Mouse (Mus musculus) 3T3-L1 (cell line): ENCODE measurements at regions not wholly inside any gene's neighbourhood (a gene's known extent, or its start where the extent isn't known, plus 50 kb on each side); places are given as distances from the start of the nearest gene placed in this dataset.
"Not testable (repeated sequence)": the region's sequence is repeated elsewhere in the genome, so short reads cannot be mapped to it uniquely, and the experiment has no call there.

Experiments used
- DNase-seq: peaks from one replicate; pipeline ENCODE4 v3.0.0-alpha.2; 2015; ENCODE audit warnings: low read depth, low spot score

DNA sequence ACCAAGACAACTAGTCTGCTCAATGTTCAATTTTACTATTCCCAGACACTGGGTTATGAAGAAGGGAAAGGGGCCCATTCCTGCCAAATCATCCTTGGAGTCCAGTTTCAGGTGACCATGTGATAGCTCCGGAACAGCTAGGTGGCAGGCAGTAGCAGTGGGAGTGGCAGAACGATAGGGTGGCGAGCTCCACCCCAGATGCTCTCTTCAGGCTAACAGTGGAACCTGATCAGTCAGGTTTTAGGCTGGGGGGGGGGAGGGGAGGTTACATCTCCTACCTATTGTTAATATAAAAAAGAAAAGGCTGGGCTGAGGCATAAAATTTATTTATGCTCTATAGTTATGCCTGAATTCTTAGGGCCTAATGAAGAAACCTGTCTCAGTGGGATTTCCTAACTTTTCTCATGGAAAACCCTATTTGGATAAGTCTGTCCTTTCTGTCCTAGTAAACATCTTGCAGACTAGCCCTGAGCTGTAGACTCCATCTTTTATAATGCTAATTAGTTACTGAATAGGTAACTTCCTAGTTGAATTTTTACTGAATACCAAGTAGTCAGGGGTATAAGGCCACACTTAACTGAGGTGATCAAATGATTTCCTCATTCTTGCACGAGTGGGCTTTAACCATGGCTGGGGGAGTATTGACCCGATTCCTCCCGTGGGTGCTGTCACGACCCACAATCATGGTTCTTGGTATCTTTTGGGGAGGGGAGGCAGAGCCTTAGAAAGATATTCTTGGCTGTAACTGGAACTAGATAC, 223.2 kb upstream of the Ell2 start:
- not testable (repeated sequence) for DNase-seq

DNA sequence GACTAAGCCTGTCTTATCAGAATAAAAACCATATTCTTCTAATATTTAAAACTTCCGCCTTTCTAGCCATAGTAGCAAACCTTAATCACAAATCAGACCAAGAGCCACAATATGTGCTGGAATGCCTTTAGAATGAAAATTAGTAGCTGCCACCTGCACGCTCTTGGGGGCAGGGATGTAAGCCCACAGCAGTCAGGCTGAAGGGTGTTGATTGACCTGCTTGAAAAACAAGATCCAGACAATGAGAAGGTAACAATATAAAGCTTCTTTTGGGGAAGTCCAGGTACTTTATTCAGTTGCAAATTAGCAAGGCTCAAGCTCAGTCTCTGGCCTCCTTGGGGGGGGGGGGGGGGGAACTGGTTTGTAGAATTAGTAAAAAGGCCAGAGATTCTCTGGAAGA, 222.3 kb upstream of the Ell2 start:
- not testable (repeated sequence) for DNase-seq

DNA sequence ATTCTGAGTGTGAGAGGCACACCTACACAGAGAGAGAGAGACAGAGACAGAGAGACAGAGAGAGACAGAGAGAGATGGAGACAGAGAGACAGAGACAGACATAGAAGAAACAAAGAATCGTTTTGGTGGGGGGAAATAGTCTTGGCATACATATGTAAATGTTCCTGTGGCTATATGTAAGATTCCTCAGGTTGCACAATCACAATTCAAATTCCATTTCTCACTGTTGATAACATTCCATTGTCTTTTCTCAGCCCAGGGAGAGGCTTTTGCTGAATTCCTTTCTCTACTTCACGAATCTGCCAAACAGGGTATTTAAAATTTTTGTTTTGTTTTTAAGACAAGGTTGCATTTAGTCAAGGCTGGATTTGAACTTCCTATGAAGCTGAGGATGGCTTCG, 205.0 kb upstream of the Ell2 start:
- DNase-seq, result peak; percentile 76

DNA sequence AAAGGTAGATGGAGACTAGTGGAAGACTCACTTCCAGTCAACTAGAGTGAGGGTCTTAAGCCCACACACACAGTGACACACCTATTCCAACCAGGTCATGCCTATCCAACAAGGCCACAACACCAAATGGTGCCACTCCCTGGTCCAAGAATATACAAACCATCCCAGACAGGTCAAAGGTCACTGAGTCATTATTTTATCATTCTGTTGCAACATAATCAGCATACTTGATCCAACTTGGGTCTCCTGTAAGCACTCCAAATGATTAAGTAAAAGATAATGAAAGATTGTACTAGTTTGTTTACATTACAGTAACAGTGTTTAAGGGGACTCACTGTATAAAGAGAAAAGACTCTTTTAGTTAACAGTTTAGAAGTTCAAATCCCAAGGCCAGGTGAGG, 203.2 kb upstream of the Ell2 start:
- peak; percentile 75 for DNase-seq

DNA sequence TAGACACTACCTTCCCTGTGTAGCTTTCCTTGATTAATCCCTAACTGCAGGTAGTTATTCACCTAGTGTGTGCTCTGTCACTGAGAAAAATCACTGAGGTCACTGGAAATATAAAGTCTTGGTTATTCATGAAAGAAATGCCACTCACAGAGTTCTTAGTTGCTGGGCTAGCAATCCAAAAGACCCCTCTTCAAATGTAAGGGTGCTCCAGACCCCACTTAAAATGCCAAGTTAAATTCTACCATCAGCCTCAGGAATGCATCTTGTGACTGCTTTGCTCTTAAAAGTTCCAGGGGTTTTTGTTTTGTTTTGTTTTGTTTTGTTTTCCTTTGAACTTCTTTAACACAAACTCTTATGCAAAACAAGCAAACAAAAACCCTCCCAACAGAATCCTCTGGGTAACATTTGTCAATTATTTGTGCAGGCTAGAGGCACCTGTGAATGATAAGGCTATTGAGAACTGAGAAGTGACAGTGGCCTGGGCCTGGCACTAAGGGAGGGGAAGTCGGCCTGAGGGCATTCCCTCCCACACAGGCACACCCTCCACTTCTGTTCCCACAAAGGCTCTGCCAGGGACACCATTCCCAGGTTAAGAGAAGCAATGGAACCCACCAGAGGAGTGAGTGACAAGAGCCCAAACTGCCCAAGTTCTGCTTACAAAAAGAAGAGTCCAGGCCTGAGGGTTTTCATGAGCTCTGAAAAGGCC, 192.1 kb upstream of the Ell2 start:
- no peak for DNase-seq

DNA sequence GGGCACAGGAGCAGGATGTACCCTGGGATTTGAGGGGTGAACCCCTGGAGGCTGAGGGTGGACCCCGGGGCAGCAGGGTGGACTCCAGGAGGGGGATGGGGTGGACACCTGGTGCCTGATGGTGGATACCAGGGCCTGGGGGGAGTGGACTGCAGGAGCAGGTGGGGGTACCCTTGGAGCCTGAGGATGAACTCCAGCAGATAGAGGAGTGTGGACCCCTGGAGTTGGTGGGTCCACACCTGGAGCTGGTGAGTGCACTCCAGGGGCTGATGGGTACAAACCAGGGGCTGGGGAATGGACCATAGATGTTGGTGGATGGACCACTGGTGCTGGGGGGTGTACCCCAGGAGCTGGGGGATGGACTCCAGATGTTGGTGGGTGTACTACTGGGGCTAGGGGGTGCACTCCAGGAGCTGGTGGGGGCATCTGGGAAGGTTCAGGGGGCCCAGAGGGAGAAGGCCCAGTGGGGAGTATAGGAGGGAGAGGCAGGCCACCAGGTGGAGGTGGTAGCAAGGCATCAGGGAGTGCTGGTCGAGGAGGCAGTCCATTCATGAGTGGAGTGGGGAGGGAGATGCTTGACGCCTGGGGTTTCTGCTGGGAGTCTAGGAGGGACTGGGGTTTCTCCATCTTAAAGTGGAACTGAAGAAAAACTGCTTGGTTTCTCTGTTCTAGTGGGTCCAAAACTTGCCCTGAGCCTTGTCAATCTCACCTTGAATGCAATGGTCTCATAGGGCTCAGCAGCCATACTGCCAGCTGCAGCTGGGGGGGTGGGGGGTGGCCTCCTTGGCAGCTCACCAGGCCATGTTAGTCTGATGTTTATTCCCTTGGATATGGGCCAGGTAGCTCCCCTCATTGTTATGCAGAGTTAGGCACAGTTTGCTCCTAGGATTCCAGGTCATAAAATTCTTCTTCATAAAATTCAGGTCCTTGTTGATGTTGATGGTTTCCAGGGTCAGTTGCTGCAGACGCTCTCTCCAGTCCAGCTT, 183.0 kb upstream of the Ell2 start:
- no peak for DNase-seq

DNA sequence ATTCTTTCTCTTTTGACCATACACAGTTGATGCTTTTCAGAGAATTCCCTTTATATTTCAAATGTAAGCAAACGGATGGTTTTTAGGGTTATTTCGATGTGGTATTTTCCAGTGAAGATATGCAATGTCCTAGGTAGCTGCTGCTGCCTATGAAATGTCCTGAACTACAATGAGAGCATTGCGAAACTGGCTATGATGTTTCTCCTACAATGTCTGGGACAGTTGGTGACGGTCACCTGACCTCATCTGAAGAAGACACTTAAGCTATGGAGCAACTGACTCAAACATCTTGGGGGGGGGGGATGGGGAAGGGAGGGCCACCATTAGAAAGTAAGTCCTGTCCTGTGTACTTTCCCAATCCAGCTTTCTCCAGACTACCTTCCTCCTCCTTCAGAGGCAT, 182.1 kb upstream of the Ell2 start:
- no peak for DNase-seq

DNA sequence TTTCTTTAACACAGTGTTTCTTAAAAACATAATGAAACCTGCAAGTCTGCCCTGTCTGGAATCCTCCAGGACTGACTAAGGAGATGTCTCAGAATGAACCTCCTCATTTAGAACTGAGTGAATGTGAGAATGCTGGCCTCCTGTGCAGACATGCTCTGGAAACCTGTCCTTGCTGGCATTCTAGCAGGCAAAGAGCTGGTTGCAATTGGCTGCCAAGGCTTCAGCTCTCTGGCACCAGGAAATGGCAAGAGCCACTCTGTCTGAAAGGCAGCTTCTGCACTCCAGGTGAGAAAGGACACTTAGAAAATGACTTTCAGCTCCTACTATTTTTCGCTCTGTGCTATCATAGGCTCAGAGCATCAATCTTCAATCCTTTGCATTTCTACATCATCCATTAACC, 175.0 kb upstream of the Ell2 start:
- DNase-seq, result no peak

DNA sequence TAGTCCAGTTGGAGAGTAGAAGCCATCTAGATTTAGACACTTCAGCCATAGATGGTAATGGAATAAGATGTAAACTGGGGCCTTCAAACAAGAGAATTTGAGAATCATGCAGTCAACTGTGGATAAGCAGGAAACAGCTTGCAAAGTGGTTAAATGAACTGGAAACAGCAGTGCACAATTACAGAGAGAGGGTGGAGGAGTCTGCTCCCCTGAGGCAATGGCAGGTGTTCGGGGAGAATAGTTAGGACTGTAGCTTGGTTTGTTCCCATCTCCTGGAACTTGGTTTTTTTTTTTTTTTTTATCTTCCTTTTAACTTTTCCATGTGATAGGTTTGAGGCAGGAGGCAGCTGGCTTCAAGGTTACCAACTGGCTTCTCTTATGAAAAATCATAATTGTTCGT, 165.1 kb upstream of the Ell2 start:
- no peak for DNase-seq

DNA sequence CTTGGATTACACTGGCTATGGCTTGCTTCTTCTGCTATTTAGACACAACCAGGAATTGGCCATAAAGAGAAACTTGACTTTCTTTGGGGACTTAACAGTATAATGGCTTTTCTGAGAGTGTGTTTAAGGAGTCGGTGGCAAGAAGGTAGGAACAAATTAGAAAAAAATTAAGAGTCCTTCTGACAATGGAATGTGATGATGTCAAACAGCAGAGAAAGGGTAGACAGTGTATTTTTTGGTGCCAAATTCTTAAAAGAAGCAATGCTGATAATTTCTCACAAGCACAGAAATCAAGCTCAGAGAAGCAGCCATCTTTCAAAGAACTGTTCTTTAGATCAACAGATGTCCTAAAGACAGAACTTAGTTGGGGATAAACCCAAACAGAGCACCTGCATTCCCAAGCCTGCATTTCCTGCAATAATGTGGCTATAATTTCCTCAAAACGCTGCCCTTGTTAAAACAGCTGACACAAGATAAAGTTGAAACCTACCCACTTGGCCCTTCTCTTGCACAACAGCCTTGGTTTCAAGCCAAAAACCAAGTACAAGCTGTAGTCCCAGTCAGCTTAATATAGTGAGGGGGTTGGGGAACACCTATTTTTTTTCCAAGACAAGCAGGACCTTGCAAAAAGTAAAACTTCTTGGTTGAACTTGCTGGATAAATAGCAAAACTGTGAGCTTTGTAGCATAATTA, 164.2 kb upstream of the Ell2 start:
- peak; percentile 69 for DNase-seq

DNA sequence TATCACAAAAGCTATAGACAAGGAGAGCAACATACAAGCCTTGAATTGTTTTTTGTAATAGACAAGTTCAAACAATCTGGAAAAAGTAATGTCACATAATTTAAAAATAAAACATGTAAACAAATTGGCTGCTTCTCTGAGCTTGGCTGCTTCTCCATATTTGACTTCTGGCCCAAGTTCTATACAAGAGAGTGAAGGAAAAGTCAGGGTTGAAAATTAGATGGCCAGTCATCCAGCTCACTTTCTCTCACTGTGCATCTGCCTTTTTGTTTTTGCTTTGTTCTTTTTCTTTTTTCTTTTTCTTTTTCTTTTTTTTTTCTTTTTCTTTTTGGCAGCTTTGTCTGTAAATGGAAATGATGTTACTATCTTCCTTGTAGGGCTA, 163.6 kb upstream of the Ell2 start:
- DNase-seq, result peak; percentile 3

DNA sequence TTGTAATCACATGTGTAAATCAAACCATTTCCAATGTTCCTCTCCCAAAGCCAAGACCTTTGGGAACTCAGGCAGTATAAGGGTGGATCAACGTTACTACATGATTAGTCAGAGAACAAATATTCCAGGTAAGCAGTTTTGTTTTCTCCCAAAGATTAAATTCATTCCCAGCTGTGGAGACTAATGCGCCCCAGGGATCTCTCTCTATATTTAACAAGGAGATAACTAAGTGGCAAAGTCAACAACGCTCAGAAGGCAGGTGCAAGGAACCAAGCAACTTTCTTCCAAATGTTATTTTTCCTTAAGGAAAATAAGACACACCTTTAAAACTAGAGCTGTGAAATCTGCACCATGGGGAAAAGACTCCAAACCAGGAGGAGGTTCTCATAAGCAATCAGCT, 163.0 kb upstream of the Ell2 start:
- DNase-seq, result no peak

DNA sequence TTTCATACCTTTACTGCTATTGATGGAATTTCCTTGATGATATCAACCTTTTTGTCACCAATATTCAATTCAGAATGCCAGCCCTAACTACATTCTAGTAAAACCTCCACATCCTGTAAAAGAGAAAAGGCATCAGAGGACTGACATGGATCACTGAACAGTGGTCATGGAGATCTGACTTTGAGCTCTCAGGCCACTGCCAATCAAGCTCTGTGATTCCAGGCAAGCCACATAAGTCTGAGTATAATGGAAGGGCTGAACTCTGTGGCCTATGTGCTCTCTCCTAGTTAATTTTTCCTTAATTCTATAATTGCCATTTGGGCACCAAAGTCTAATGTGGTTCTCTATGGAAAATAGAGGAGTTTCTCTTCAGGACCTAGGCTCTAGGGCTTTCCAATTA, 161.8 kb upstream of the Ell2 start:
- no peak for DNase-seq

DNA sequence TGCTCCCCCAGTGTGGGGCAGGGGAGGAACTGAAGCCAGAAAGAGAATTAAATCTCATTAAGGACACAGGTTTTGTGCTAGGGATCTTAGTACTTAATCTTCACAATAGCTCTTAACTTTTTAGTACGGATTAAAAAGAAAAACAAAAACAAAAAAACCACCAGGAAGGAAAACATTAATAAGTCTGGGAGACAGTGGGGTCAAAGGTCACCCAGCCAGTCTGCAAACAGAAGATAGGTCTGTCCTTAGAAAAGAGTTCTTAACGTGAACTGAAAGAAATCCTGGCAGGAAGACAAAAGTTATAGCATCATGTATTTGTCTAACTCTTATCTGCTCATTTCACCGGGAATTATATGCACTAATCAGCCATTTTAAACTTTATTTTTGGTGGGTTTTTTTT, 158.8 kb upstream of the Ell2 start:
- DNase-seq, result no peak

DNA sequence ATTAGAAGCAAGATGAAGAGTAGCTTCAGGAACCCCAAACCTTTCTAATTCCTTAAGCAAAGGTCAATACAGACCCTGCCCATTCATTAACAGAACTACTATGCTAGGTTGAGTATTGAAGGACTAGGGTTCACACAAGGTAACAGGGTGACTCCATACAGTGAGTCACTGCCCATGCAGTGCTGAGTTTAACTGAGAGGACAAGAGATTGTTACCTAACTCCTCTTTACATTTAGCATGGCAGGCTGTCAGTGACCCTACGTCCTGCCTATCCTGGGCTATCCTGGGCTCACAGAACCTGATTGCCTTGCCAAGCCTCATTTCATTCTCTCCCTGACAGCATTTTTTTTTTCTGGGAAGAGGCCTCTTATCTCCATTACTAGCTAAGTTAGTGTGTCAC, 127.6 kb upstream of the Ell2 start:
- DNase-seq, result no peak

DNA sequence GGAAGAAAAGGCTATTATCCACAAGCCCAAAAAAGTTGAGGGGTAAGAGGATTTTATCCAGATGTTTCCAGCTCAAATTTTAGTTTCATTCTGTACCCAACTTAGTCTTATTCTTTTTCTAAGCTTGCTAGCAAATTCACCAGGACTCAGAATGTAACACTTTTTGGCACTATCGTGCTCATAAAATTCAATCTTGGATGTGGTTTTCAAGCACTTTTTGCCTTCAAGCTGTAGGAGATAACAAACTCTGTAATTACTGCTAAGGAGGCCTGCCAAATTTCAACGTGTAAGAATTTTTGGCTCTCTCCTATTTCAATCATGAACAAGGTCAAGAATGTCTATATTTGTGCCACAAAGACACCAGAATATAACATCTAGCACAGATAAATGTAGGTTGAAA, 115.7 kb upstream of the Ell2 start:
- no peak for DNase-seq

DNA sequence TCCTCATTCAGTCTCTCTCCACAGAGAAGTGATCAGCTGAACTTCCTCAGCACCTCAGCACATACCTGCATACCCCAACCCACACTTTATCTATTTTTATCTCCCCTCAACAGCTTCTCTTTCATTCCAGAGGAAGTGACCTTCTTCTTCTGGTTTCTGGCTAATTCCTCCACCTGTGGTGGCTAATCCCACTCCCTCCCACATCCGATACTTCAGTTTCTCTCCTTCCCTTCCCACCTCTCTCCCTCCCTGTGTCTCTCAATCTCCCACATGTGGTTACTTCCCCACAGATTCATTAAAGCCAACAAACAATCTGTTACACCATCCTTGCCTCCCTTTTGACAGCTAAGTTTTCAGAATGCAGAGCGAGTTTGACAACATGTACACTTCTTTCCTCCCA, 109.7 kb upstream of the Ell2 start:
- DNase-seq, result no peak

DNA sequence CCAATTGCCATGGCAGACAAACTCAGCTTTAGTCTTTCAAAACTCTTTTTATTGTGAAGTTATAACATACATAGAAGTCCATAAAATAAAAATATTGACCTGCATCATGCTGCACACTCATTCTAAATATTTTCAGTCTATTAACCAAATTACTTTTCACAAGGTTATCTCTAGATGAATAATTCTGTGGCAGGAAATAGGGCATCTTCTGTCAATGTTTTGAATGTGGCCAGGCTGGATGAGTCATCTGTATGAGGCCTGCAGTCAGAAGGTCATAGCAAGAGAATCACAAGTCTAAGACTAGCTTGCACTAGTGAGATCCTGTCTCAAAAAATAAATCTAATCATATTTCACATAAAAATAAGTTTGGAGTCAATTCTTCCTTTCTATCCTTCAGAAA, 108.4 kb upstream of the Ell2 start:
- peak; percentile 72 for DNase-seq

DNA sequence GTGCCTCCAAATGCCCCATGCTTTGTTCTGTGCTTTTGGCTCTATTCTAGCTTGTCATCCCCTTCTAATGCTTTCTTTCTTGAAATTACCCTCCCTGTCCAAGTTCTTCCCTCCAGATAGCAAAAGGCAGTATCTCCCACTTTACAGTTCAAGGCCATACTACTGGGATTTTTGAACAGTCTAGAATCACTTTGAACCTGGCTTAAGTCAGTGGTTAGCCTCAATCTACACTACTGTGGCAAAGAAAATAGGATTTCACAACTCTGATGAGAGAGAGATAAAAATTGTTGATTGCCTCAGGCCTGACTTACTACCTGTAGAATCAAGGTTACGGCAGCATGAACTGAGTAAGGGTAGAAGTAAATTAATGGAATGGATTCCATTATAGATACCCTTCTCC, 107.9 kb upstream of the Ell2 start:
- no peak for DNase-seq

DNA sequence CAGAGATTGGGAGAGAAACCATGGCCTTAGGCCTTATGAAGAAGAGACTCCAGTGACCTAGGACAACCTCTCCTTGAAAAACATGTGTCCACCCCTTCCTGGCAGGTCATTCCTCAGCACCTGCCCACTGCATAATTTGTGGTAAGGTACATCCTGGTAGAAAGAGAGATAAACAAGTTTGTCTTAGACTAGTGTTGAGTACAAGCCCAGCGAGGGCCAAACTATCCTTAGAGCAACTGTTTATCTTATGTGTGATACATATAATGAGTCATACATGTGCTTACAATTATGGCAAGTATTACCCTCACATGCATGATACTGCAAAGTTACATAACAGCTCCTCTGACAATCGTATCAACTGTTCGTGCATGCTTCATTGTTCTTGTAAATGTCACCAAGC, 83.3 kb upstream of the Ell2 start:
- DNase-seq, result peak; percentile 42

DNA sequence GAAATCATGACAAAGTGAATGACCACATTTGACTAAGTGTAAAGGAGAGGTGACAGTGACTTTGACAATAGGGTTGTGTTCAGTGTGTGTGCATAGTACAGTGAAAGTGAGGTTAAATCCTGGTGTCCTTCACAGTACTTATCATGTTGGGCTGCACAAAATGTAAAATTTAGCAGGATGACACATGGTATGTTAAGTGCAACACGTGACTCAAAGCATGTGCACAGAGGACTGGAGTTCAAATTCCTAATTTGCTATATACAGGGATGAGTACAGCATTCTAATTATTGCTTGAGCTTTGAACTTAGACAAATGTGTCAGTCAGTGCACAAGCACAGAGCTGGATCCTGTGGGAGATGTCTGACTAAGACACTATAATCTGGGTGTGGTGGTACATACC, 79.2 kb upstream of the Ell2 start:
- DNase-seq, result peak; percentile 2

DNA sequence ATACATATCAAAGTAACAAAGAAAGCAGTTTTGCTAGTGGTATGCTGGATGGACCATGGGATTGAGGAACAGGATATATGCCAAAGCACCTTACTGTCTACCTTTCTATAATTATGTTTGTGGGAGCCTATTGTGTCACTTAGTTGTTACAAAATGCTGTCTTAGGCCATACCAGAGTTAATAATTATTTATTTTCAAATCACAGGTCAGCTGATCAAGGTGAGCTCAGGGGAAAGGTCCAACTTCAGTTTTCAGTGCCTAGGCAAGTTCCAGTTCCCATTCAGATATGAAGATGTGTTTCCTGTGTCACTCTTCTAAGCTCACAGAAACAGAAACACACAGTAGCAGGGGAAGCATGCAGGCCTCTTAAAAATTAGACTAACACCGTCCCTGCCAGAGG, 75.5 kb upstream of the Ell2 start:
- DNase-seq, result no peak
